Mouse (Mus musculus) cerebellum, postnatal 14 days (tissue): ENCODE measurements around the gene Ccdc70.
A peak's percentile ranks its signal among the peaks of the same experiment; 100 is the strongest.
"Not testable (repeated sequence)": the region's sequence is repeated elsewhere in the genome, so short reads cannot be mapped to it uniquely, and the experiment has no call there.

Experiments
- DNase-seq, 2 experiments: peaks; one replicate each; pipeline ENCODE4 v3.0.0; 2021; ENCODE audit warnings: mixed read lengths in 2 of 2

The Ccdc70 gene

GRCm38 (mm10) chr8:21969475-21969874 lies at the start of gene Ccdc70:
Gene Ccdc70, plus strand, starts transcription at chr8:21969775.
- DNase-seq: no peak

- DNase-seq: not testable (repeated sequence)
These were observed 38.8 kb upstream of the Ccdc70 start for GRCm38 (mm10) chr8:21930754-21931153.

GRCm38 (mm10) chr8:21932610-21933009 lies 37.0 kb upstream of the Ccdc70 start, which contains the start of gene Defb15:
Gene Defb15, minus strand, starts transcription at chr8:21932710.
- no peak for DNase-seq

- DNase-seq: not testable (repeated sequence)
These were observed 31.5 kb upstream of the Ccdc70 start, which contains the start of gene Defb35 for GRCm38 (mm10) chr8:21938052-21938451. Gene Defb35, plus strand, starts transcription at chr8:21938352.

GRCm38 (mm10) chr8:21946462-21946861 lies 23.1 kb upstream of the Ccdc70 start, which contains the start of gene Defb13:
Gene Defb13, plus strand, starts transcription at chr8:21946762.
- no peak for DNase-seq

GRCm38 (mm10) chr8:21947311-21948017 lies 22.1 kb upstream of the Ccdc70 start:
- peak; percentile 5 to 7 for DNase-seq

GRCm38 (mm10) chr8:21955321-21955720 lies 14.3 kb upstream of the Ccdc70 start:
- DNase-seq: peak; percentile 60 to 71

- peak in 1 of 2 experiments; percentile 4 for DNase-seq
These were observed 13.2 kb upstream of the Ccdc70 start for GRCm38 (mm10) chr8:21956336-21956735.

- no peak for DNase-seq
These were observed 11.2 kb upstream of the Ccdc70 start, which contains the start of gene Fam90a1a for GRCm38 (mm10) chr8:21958414-21958813. Gene Fam90a1a, plus strand, starts transcription at chr8:21958714.

- DNase-seq: no peak
These were observed 2.9 kb upstream of the Ccdc70 start for GRCm38 (mm10) chr8:21966646-21967045.

- no peak for DNase-seq
These were observed 8.6 kb downstream of the Ccdc70 start for GRCm38 (mm10) chr8:21978193-21978592.

- peak; percentile 33 to 37 for DNase-seq
These were observed 12.2 kb downstream of the Ccdc70 start for GRCm38 (mm10) chr8:21981664-21982337.

- DNase-seq: peak; percentile 75 to 77
These were observed 22.6 kb downstream of the Ccdc70 start for GRCm38 (mm10) chr8:21992184-21992583.

- no peak for DNase-seq
These were observed 25.6 kb downstream of the Ccdc70 start for GRCm38 (mm10) chr8:21995181-21995580.

GRCm38 (mm10) chr8:22004750-22005522 lies 35.4 kb downstream of the Ccdc70 start:
- no peak for DNase-seq

GRCm38 (mm10) chr8:22006423-22006822 lies 36.8 kb downstream of the Ccdc70 start:
- DNase-seq: no peak

GRCm38 (mm10) chr8:22009403-22009802 lies 39.8 kb downstream of the Ccdc70 start:
- peak in 1 of 2 experiments; percentile 23 for DNase-seq

GRCm38 (mm10) chr8:22013034-22013707 lies 43.6 kb downstream of the Ccdc70 start:
- DNase-seq: no peak

- DNase-seq: no peak
These were observed 48.2 kb downstream of the Ccdc70 start for GRCm38 (mm10) chr8:22017731-22018130.

- DNase-seq: no peak
These were observed 49.9 kb downstream of the Ccdc70 start for GRCm38 (mm10) chr8:22019498-22019897.

- no peak for DNase-seq
These were observed 52.7 kb downstream of the Ccdc70 start for GRCm38 (mm10) chr8:22022244-22022643.
